Mouse (Mus musculus) intestine, embryonic 16.5 days (tissue): ENCODE data around the gene Tnrc6b. TPM values are rescaled to one million over a fixed set of nuclear protein-coding genes. Genes with fewer than 3 reads are reported as not detected.
"Not testable (repeated sequence)": the region's sequence is repeated elsewhere in the genome, so short reads cannot be mapped to it uniquely, and the experiment has no call there.

Source experiments
- ATAC-seq: fragments of 200-750 bp; cut with Nextera tagmentation; 2 replicates; pipeline ENCODE4 v1.8.0; 2017; ENCODE audit warnings: moderate TSS enrichment, moderate library complexity
- H3K27ac ChIP-seq: fragments of 300-500 bp; sonication (generic); 2 replicates; pipeline ENCODE4 v1.5.1; 2014; ENCODE audit warnings: mild to moderate bottlenecking, low read length
- H3K27me3 ChIP-seq: fragments of 300-500 bp; sonication (generic); replicated peaks from 2 replicates; pipeline ENCODE4 v1.6.1; 2014; ENCODE audit warnings: low read length, control low read depth, mixed read lengths; ENCODE audit not compliant: control insufficient read depth, insufficient read depth
- H3K36me3 ChIP-seq: fragments of 300-500 bp; sonication (generic); 2 replicates; pipeline ENCODE4 v1.6.1; 2014; ENCODE audit warnings: low read length, control low read depth; ENCODE audit not compliant: control insufficient read depth, insufficient read depth
- H3K4me1 ChIP-seq: fragments of 300-500 bp; sonication (generic); 2 replicates; pipeline ENCODE4 v1.6.1; 2014; ENCODE audit warnings: low read length, control low read depth, mixed read lengths; ENCODE audit not compliant: control insufficient read depth, insufficient read depth
- H3K4me2 ChIP-seq: fragments of 300-500 bp; sonication (generic); 2 replicates; pipeline ENCODE4 v1.6.1; 2014; ENCODE audit warnings: low read depth, low read length, control low read depth
- H3K4me3 ChIP-seq: fragments of 300-500 bp; sonication (generic); 2 replicates; pipeline ENCODE4 v1.5.1; 2014; ENCODE audit warnings: mild to moderate bottlenecking, low read length
- H3K9ac ChIP-seq: fragments of 300-500 bp; sonication (generic); 2 replicates; pipeline ENCODE4 v1.6.1; 2014; ENCODE audit warnings: low read depth, low read length
- H3K9me3 ChIP-seq: fragments of 300-500 bp; sonication (generic); 2 replicates; pipeline ENCODE4 v1.6.1; 2016; ENCODE audit warnings: low read length, control low read depth; ENCODE audit not compliant: control insufficient read depth
- WGBS: fragments of 180-500 bp; shearing (Covaris S2); extraction: QIAGEN DNeasy Blood & Tissue Kit; methylation state at CpG from one replicate; pipeline ENCODE4 v1.1.7; 2014; 5-methylcytosine and 5-hydroxymethylcytosine counted together
- polyA plus RNA-seq: library from polyadenylated mRNA; unstranded; fragments of >200 nt; fragmentation: Nextera tagmentation; extraction: Ambion mirVana; gene quantifications from 2 replicates; pipeline ENCODE4 v1.2.1, GENCODE M21; 2015

Gene Tnrc6b
- polyA plus RNA-seq, 1 experiment from 2014 or later: 18.0 TPM

DNA sequence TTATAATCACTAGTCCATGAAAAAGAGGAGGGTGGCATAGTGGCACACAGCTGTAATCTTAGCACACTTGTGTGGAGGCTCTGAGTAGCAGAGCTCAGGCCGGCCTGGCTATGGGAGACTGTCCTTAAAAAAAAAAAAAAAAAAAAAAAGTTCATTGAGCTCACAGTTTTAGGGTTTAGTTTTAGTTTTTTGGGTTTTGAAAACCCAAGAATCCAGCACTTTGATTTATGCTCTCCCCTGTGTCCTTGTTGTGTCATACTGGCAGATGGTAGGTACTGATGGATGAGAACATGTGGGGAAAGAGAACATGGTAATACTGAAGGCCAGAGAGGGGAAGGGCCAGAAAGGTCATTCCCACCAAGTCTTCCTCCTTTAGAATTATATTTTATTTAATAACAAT, 19.9 kb downstream of the Tnrc6b start:
- Histone ChIP-seq H3K4me1 (peaks cover 5% of the 10 kb centered on the region; the same call in 1 of the 2 replicates), H3K27ac (no peak overlapping the region), H3K36me3 (no peaks in the 10 kb centered on the region), H3K9me3 (no peaks in the 10 kb centered on the region), H3K27me3 (no peaks in the 10 kb centered on the region), H3K4me3 (no peak overlapping the region), H3K4me2 (no peak overlapping the region), H3K9ac (no peak overlapping the region)
- no peak for ATAC-seq
- WGBS: 90% methylated on average over 1 of the region's 1 CpGs

DNA sequence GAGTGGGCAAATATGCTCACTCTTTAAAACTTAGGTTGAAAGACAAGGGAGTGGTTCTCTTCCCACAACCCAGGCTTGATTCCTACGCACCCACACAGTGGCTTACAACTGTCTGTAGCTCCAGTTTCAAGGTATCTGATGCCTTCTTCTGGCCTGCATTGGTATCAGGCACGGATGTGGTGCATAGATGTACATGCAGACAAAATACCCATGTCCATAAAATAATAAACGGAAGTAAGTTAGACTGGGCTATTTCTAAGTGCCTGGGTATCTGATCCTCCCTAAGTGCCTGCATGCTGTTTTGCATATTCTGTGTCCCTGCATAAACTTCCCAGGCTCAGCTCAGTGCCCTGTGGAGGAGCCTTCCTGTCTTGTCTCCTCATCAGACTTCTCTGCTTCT, 20.4 kb downstream of the Tnrc6b start:
- H3K27me3 ChIP-seq: no peaks in the 10 kb centered on the region
- ATAC-seq: no peak
- no peak overlapping the region for H3K27ac ChIP-seq
- H3K4me3 ChIP-seq: no peak overlapping the region
- no peaks in the 10 kb centered on the region for H3K36me3 ChIP-seq
- WGBS: 72% methylated on average over 3 of the region's 3 CpGs
- no peak overlapping the region for H3K4me2 ChIP-seq
- no peak overlapping the region for H3K9ac ChIP-seq
- no peaks in the 10 kb centered on the region for H3K9me3 ChIP-seq
- H3K4me1 ChIP-seq: peaks cover 5% of the 10 kb centered on the region; the same call in 1 of the 2 replicates

DNA sequence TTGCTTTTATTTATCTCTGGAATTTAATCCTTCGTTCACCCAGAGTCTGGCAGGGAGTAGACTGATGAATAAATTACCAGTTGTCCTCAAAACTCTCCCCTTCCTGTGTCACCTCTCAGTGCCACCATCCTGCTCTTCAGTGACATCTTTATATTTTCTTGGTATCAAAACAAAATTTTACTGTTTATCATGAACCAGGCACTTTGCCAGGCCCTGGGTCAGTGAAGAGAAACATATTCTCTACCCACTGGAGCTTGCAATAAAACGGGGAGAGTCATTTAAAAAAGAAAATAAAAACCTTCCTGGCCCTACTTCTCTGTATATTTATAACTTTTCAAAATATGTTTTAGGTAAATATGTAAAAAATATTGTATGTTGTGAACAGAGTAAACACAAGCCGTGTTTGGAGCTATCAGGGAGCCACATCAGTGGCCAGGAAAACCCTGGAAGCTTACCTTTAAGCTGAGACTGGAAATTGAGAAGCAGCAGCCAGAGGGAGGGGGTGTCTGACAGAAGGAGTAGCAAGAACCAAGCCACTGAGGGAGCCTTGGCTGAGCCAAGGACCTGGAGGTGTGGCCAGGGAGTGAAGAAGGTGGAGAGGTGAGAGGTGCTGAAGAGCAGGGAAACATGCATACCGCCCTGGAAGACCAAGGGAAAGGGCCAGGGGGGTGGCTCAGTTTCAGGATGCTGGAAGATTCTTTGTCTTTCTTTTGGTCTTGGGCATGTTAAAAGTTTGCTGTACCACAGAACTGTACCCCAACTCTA, 21.3 kb downstream of the Tnrc6b start:
- no peak overlapping the region for H3K9ac ChIP-seq
- 30% methylated on average over 4 of the region's 4 CpGs for WGBS
- H3K4me1 ChIP-seq: peaks cover 5% of the 10 kb centered on the region; the same call in 1 of the 2 replicates
- no peak overlapping the region for H3K4me2 ChIP-seq
- ATAC-seq: no peak
- no peaks in the 10 kb centered on the region for H3K9me3 ChIP-seq
- H3K27me3 ChIP-seq: no peaks in the 10 kb centered on the region
- no peaks in the 10 kb centered on the region for H3K36me3 ChIP-seq
- no peak overlapping the region for H3K4me3 ChIP-seq
- peak overlapping the region; percentile 47 for H3K27ac ChIP-seq

DNA sequence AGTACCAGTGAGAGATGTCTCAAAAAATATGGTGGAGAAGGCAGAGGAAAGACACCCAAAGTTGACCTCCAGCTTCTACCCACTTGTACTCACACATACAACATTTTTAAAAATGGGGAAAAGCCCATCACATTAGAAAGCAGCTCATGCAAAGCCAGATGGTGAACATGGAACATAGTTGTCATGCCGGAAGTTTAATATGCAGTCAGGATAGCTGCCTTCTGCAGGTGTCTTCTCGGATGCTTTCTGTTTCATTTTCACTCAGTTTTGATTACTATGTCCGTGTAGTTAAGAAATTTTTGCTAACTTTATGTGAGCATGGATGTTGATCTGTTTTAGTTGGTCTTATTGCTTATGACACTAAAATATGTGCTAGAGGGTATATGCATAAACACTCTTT, 24.2 kb downstream of the Tnrc6b start:
- no peaks in the 10 kb centered on the region for H3K36me3 ChIP-seq
- 82% methylated on average over 3 of the region's 3 CpGs for WGBS
- no peaks in the 10 kb centered on the region for H3K9me3 ChIP-seq
- no peaks in the 10 kb centered on the region for H3K27me3 ChIP-seq
- no peak overlapping the region for H3K9ac ChIP-seq
- H3K27ac ChIP-seq: no peak overlapping the region
- peaks cover 10% of the 10 kb centered on the region for H3K4me1 ChIP-seq
- no peak overlapping the region for H3K4me2 ChIP-seq
- H3K4me3 ChIP-seq: no peak overlapping the region
- no peak for ATAC-seq

DNA sequence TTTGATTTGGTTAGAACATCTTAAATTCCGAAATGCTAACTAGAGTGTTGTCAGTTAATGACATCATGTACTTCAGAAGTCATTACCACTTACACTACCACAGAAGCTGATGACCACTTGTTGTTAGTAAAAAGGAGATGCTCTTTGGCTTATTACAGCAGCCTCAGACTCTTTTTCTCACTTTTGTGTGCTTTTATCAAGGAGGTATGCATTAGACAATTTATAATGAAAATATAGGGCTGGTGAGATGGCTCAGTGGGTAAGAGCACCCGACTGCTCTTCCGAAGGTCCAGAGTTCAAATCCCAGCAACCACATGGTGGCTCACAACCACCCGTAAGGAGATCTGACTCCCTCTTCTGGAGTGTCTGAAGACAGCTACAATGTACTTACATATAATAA, 24.6 kb downstream of the Tnrc6b start:
- not testable (repeated sequence) for H3K9me3 ChIP-seq, H3K4me3 ChIP-seq, ATAC-seq, H3K4me1 ChIP-seq, H3K36me3 ChIP-seq, H3K9ac ChIP-seq, H3K27ac ChIP-seq, H3K27me3 ChIP-seq, H3K4me2 ChIP-seq
- 87% methylated on average over 3 of the region's 4 CpGs for WGBS

DNA sequence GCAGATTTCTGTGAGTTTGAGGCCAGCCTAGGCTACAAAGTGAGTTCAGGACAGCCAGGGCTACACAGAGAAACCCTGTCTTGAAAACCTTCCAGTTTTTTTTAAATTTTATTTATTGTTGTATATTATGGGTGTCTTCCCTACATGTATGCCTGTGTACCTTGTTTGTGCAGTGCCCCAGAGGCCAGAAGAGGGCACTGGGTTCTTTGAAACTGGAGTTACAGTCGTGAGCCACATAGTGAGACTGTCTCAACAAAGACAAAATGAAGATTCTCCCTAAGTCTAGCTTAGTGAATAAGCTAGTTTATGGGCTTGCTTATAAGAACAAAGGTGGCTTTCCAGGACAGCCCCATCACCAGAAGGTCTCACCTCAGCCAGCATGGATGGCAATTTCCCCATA, 25.4 kb downstream of the Tnrc6b start:
- Histone ChIP-seq H3K27ac (no peak overlapping the region), H3K4me2 (no peak overlapping the region), H3K4me3 (no peak overlapping the region), H3K36me3 (no peaks in the 10 kb centered on the region), H3K4me1 (peaks cover 10% of the 10 kb centered on the region), H3K9ac (no peak overlapping the region), H3K27me3 (no peaks in the 10 kb centered on the region), H3K9me3 (no peaks in the 10 kb centered on the region)
- ATAC-seq: no peak
- WGBS: 39% methylated on average over 1 of the region's 1 CpGs

DNA sequence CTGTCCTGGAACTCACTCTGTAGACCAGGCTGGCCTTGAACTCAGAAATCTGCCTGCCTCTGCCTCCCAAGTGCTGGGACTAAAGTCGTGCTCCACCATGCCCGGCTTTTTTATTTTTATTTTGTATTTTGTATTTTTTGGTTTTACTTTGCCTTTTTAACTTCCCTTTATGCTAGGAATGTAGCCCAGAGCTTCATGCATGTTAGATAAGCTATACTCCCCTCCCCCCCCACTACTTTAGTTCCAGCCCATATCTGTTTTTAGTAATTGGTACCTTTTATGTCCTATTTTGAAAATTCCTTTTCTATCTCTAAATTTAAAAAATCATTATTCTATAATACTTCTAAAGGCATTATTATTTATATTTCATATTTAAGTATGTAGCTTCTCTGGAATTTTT, 27.1 kb downstream of the Tnrc6b start:
- Histone ChIP-seq H3K27me3 (no peaks in the 10 kb centered on the region), H3K4me1 (peaks cover 5% of the 10 kb centered on the region; the same call in 1 of the 2 replicates), H3K4me3 (no peak overlapping the region), H3K4me2 (no peak overlapping the region), H3K27ac (no peak overlapping the region), H3K9ac (no peak overlapping the region), H3K36me3 (no peaks in the 10 kb centered on the region), H3K9me3 (no peaks in the 10 kb centered on the region)
- no peak for ATAC-seq
- WGBS: 94% methylated on average over 2 of the region's 2 CpGs

DNA sequence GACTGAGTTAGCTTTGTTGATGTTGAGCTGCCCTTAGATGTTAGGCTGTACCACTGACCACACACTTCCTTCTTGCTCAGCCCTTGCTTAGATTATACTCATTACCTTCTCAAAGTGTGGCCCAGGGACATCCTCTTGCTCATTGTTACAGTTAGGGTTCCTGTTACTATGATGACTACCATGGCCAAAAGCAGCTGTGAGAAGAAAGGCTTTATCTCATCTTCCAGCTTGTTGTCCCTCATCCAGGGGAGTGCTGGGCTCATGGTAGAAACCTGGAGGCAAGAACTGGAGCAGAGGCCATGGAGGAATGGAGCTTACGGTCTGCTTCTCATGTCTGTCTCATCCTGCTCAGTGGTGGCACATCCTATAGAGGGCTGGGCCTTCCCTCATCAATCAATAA, 28.9 kb downstream of the Tnrc6b start:
- no peaks in the 10 kb centered on the region for H3K27me3 ChIP-seq
- no peaks in the 10 kb centered on the region for H3K9me3 ChIP-seq
- no peak overlapping the region for H3K4me3 ChIP-seq
- ATAC-seq: no peak
- no peak overlapping the region for H3K4me2 ChIP-seq
- H3K27ac ChIP-seq: 0 out of 2 replicates have a peak overlapping the region, but pooled peaks have one; percentile 6
- peaks cover 5% of the 10 kb centered on the region; the same call in 1 of the 2 replicates for H3K4me1 ChIP-seq
- H3K9ac ChIP-seq: no peak overlapping the region
- 96% methylated on average over 1 of the region's 1 CpGs for WGBS
- no peaks in the 10 kb centered on the region for H3K36me3 ChIP-seq

DNA sequence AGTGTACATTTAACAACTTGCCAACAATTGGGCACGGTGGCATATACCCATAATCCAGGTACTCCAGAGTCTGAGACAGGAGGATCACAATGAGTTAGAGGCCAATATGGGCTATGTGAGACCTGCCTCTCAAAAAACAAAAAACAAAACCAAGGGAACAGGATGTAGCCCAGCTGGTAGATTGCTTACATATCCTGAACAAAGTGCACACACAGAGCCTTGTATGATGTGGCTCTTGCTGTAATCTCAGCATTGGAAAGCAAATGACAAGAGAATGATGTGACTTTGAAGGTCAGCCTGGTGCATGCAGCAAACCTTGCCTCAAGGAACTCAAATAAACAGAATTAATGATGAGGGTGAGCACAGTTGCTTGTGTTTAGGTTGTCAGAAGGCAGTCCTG, 30.7 kb downstream of the Tnrc6b start:
- H3K27ac ChIP-seq: no peak overlapping the region
- H3K9me3 ChIP-seq: no peaks in the 10 kb centered on the region
- WGBS: 51% methylated on average over 1 of the region's 1 CpGs
- ATAC-seq: no peak
- H3K4me1 ChIP-seq: peaks cover 5% of the 10 kb centered on the region; the same call in 1 of the 2 replicates
- no peak overlapping the region for H3K4me2 ChIP-seq
- no peak overlapping the region for H3K4me3 ChIP-seq
- H3K36me3 ChIP-seq: no peaks in the 10 kb centered on the region
- no peaks in the 10 kb centered on the region for H3K27me3 ChIP-seq
- no peak overlapping the region for H3K9ac ChIP-seq
